Mouse (Mus musculus): ENCODE measurements at regions not wholly inside any gene's neighbourhood (a gene's known extent, or its start where the extent isn't known, plus 50 kb on each side); places are given as distances from the start of the nearest gene placed in this dataset.

GRCm38 (mm10) chr4:91596619-91597018 is 196.0 kb upstream of the Elavl2 start:
- no peak for DNase-seq (ENCODE audit: low read depth)

GRCm38 (mm10) chr4:91595766-91596165 is 195.2 kb upstream of the Elavl2 start:
- peak; percentile 73 for DNase-seq (ENCODE audit: low read depth)

- no peak for DNase-seq (ENCODE audit: low read depth)
Measured at GRCm38 (mm10) chr4:91589779-91590178, 189.2 kb upstream of the Elavl2 start.

GRCm38 (mm10) chr4:91587541-91588059 is 187.0 kb upstream of the Elavl2 start:
- no peak for DNase-seq (ENCODE audit: low read depth)

- no peak for DNase-seq (ENCODE audit: low read depth)
Measured at GRCm38 (mm10) chr4:91583035-91583434, 182.4 kb upstream of the Elavl2 start.

- peak; percentile 9 for DNase-seq (ENCODE audit: low read depth)
Measured at GRCm38 (mm10) chr4:91557452-91557851, 156.9 kb upstream of the Elavl2 start.

- peak; percentile 58 for DNase-seq (ENCODE audit: low read depth)
Measured at GRCm38 (mm10) chr4:91556959-91557358, 156.4 kb upstream of the Elavl2 start.

GRCm38 (mm10) chr4:91524367-91524766 is 123.8 kb upstream of the Elavl2 start:
- DNase-seq (ENCODE audit: low read depth): no peak

GRCm38 (mm10) chr4:91511543-91511942 is 111.0 kb upstream of the Elavl2 start:
- DNase-seq (ENCODE audit: low read depth): no peak

- DNase-seq (ENCODE audit: low read depth): peak; percentile 25
Measured at GRCm38 (mm10) chr4:91509937-91510336, 109.4 kb upstream of the Elavl2 start.

GRCm38 (mm10) chr4:91503273-91503672 is 102.7 kb upstream of the Elavl2 start:
- no peak for DNase-seq (ENCODE audit: low read depth)

- no peak for DNase-seq (ENCODE audit: low read depth)
Measured at GRCm38 (mm10) chr4:91481863-91482475, 81.4 kb upstream of the Elavl2 start.
